Mouse (Mus musculus) cortical plate, adult 2 months (tissue): Measurements from ENCODE around the gene Fkbp8.

Experiments used
- CTCF ChIP-seq: fragments of 200-500 bp; IDR thresholded peaks from 2 replicates; pipeline ENCODE4 v1.5.1; 2011; ENCODE audit warnings: mild to moderate bottlenecking, control low read depth, low read length; ENCODE audit not compliant: insufficient read depth; ENCODE audit errors: extremely low read depth
- POLR2A ChIP-seq: fragments of 200-500 bp; IDR thresholded peaks from 2 replicates; pipeline ENCODE4 v1.6.1; 2011; ENCODE audit warnings: mild to moderate bottlenecking, low read length, control low read depth; ENCODE audit not compliant: insufficient read depth; ENCODE audit errors: extremely low read depth

DNA sequence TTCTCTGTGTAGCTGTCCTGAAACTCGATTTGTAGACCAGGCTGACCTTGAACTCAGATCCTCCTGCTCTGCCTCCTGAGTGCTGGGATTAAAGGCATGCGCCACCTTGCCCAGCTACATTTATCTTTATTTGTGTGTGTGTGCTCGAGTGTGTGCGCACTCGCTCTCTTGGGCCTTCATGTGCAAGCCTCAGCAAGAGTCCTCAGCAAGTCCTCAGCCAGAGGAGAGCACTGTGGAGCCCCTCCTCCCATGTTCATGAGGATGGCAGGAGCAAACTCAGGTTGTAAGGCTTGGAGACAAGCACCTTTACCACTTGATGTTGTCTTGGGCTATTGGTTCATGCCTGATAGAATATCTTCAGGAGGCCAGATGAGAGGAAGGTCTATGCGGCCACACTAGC is 20.2 kb downstream of the Fkbp8 start:
- no peak for TF ChIP-seq CTCF
- TF ChIP-seq POLR2A, result no peak
